Mouse (Mus musculus) lung, postnatal 0 days (tissue): ENCODE measurements around the gene Pcdh15. TPM values are rescaled to one million over a fixed set of nuclear protein-coding genes. Genes with fewer than 3 reads are reported as not detected.

Experiments
- ATAC-seq: fragments of 200-750 bp; cut with Nextera tagmentation; 2 replicates; pipeline ENCODE4 v1.8.0; 2017; ENCODE audit warnings: moderate library complexity
- DNase-seq: peaks from one replicate; pipeline ENCODE4 v3.0.0-alpha.2; 2016; ENCODE audit warnings: low spot score
- H3K27ac ChIP-seq: fragments of 300-500 bp; sonication (generic); 2 replicates; pipeline ENCODE4 v1.5.1; 2014; ENCODE audit warnings: antibody characterized with exemption, mild to moderate bottlenecking, low read length, mixed read lengths
- H3K27me3 ChIP-seq: fragments of 300-500 bp; sonication (generic); replicated peaks from 2 replicates; pipeline ENCODE4 v1.6.1; 2014; ENCODE audit warnings: low read length, mixed read lengths; ENCODE audit not compliant: insufficient read depth
- H3K36me3 ChIP-seq: fragments of 300-500 bp; sonication (generic); 2 replicates; pipeline ENCODE4 v1.6.1; 2014; ENCODE audit warnings: low read length, mixed read lengths; ENCODE audit not compliant: insufficient read depth
- H3K4me1 ChIP-seq: fragments of 300-500 bp; sonication (generic); 2 replicates; pipeline ENCODE4 v1.6.1; 2014; ENCODE audit warnings: antibody characterized with exemption, low read depth, low read length, mixed read lengths; ENCODE audit not compliant: insufficient read depth
- H3K4me2 ChIP-seq: fragments of 300-500 bp; sonication (generic); replicated peaks from 2 replicates; pipeline ENCODE4 v1.6.1; 2014; ENCODE audit warnings: low read depth, mild to moderate bottlenecking, low read length, moderate library complexity, mixed read lengths
- H3K4me3 ChIP-seq: fragments of 300-500 bp; sonication (generic); 2 replicates; pipeline ENCODE4 v1.5.1; 2014; ENCODE audit warnings: low read depth, low read length
- H3K9ac ChIP-seq: fragments of 300-500 bp; sonication (generic); replicated peaks from 2 replicates; pipeline ENCODE4 v1.6.1; 2014; ENCODE audit warnings: low read depth, mild to moderate bottlenecking
- H3K9me3 ChIP-seq: fragments of 300-500 bp; sonication (generic); 2 replicates; pipeline ENCODE4 v1.6.1; 2016; ENCODE audit warnings: low read length, mixed read lengths
- CTCF ChIP-seq: IDR thresholded peaks from 2 replicates; pipeline ENCODE4 v1.5.1; 2016; ENCODE audit warnings: antibody characterized with exemption, mild to moderate bottlenecking
- EP300 ChIP-seq: IDR thresholded peaks from 2 replicates; pipeline ENCODE4 v1.6.1; 2016; ENCODE audit warnings: antibody characterized with exemption, mild to moderate bottlenecking, control low read depth
- WGBS: fragments of 180-500 bp; shearing (Covaris S2); extraction: QIAGEN DNeasy Blood & Tissue Kit; methylation state at CpG from one replicate; pipeline ENCODE4 v1.1.7; 2014; 5-methylcytosine and 5-hydroxymethylcytosine counted together
- polyA plus RNA-seq: library from polyadenylated mRNA; unstranded; fragments of >200 nt; fragmentation: Nextera tagmentation; extraction: Ambion mirVana; gene quantifications from 2 replicates; pipeline ENCODE4 v1.2.1, GENCODE M21; 2015

Gene Pcdh15
- polyA plus RNA-seq, 1 experiment from 2014 or later: 0.06 TPM

DNA sequence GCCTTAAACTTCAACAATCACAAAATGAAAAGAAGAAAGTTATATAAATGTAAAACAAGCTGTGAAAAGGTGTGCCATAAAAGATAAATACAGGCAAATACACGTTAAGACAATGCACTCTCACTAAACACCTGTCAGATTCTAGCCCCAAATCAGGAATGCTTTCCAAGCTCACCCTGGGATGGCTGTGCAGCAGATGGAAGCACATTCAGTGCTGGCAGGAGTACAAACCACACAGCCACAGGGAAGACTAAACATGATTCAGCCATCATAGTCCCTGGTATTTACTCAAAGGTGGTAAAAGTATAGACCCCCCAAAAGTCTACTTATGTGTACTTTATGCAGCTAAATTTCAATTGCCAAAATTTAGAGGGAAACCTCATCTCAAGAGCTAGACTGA is 909.7 kb downstream of the Pcdh15 start:
- DNase-seq: no peak
- 34% methylated on average over 1 of the region's 1 CpGs for WGBS
- TF ChIP-seq EP300 (no peak), CTCF (no peak)

GRCm38 (mm10) chr10:74023091-74023490 is 923.9 kb downstream of the Pcdh15 start:
- H3K27me3 ChIP-seq: no peaks in the 10 kb centered on the region
- H3K9ac ChIP-seq: no peak overlapping the region
- 76% methylated on average over 1 of the region's 1 CpGs for WGBS
- H3K4me2 ChIP-seq: no peak overlapping the region
- no peak for ATAC-seq
- no peak for DNase-seq
- H3K9me3 ChIP-seq: no peaks in the 10 kb centered on the region
- no peak overlapping the region for H3K4me3 ChIP-seq
- H3K4me1 ChIP-seq: no peaks in the 10 kb centered on the region
- TF ChIP-seq CTCF (no peak), EP300 (no peak)
- H3K27ac ChIP-seq: no peak overlapping the region
- no peaks in the 10 kb centered on the region for H3K36me3 ChIP-seq

More for the DNA sequence above, 909.7 kb downstream of the Pcdh15 start:
- Histone ChIP-seq H3K36me3 (no peaks in the 10 kb centered on the region), H3K27me3 (no peaks in the 10 kb centered on the region), H3K27ac (no peak overlapping the region), H3K9me3 (no peaks in the 10 kb centered on the region), H3K4me3 (no peak overlapping the region), H3K4me1 (no peaks in the 10 kb centered on the region), H3K9ac (no peak overlapping the region), H3K4me2 (no peak overlapping the region)
- no peak for ATAC-seq

DNA sequence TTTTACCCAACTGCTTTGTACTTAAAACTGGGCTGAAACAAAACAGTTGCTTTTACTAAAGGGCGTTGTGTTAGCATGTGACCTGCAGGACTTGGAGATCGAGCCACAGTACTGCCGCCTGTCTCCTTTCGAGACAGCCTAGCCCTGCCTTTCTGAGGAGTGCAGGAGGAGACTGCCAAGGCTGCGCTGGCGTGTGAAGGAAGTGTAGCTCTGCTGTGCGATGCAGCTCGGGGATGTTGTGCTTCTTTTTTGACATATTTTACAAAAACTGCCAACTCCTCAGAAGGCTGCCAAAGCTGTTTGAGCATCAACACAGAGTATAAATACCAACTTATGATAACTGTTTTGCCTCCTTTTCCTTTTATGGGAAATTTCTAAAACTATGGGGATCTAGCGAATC is 953.9 kb downstream of the Pcdh15 start:
- 36% methylated on average over 9 of the region's 9 CpGs for WGBS
- H3K36me3 ChIP-seq: no peaks in the 10 kb centered on the region
- no peak overlapping the region for H3K27ac ChIP-seq
- no peak for ATAC-seq
- no peak overlapping the region; the same call in 1 of the 2 replicates for H3K4me2 ChIP-seq
- no peaks in the 10 kb centered on the region for H3K4me1 ChIP-seq
- TF ChIP-seq CTCF (no peak), EP300 (no peak)
- no peaks in the 10 kb centered on the region for H3K9me3 ChIP-seq
- no peak overlapping the region for H3K9ac ChIP-seq
- H3K27me3 ChIP-seq: no peaks in the 10 kb centered on the region
- peak; percentile 7 for DNase-seq
- H3K4me3 ChIP-seq: no peak overlapping the region

DNA sequence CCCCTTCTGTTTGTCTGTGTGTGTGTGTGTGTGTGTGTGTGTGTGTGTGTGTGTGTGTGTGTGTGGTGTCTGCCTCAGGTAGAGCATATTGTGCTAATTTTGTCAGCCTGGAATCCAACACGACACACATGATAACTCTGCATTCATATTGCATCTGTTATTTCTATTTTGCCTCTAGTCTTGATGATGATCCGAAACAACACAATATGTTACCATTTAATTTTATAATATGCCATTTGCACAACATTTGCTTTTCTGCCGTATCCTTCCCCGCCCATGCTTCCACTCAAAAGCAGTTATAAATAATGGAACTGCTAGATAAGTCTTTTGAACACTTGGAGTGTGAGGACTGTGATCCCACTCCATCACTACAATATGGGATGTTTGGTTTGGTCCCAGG is 987.5 kb downstream of the Pcdh15 start:
- H3K9ac ChIP-seq: no peak overlapping the region
- H3K4me1 ChIP-seq: no peaks in the 10 kb centered on the region
- H3K4me2 ChIP-seq: no peak overlapping the region
- ATAC-seq (no peak), DNase-seq (no peak)
- 80% methylated on average over 4 of the region's 4 CpGs for WGBS
- no peak overlapping the region for H3K27ac ChIP-seq
- H3K9me3 ChIP-seq: no peaks in the 10 kb centered on the region
- H3K27me3 ChIP-seq: no peaks in the 10 kb centered on the region
- no peak overlapping the region for H3K4me3 ChIP-seq
- H3K36me3 ChIP-seq: no peaks in the 10 kb centered on the region
- TF ChIP-seq CTCF (no peak), EP300 (no peak)

- 63% methylated on average over 1 of the region's 1 CpGs for WGBS
- no peak for TF ChIP-seq CTCF
- TF ChIP-seq EP300: no peak
- no peak overlapping the region for H3K4me2 ChIP-seq
These were observed 999.2 kb downstream of the Pcdh15 start for GRCm38 (mm10) chr10:74098296-74098695.

DNA sequence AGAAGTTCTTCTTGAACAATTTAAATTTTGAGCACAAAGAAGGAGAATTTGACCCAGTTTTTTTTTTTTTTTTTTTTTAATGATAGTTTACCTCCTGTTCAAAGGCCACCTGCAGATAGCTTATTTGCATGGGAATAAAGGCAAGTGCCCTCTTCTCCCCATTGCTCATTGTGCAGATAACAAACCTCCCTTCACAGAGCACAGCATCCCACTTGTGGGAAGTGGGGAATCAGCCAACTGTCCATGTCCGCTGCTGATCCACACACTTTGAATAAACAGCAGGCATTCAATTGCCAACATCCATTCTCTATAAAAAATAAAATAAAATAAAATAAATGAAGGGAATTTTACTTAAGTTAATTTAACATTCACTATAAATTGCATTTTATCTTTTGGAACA is 1015.0 kb downstream of the Pcdh15 start:
- Histone ChIP-seq H3K4me1 (no peaks in the 10 kb centered on the region), H3K4me2 (no peak overlapping the region), H3K9me3 (no peaks in the 10 kb centered on the region), H3K27me3 (no peaks in the 10 kb centered on the region), H3K4me3 (no peak overlapping the region), H3K9ac (no peak overlapping the region), H3K27ac (no peak overlapping the region), H3K36me3 (no peaks in the 10 kb centered on the region)
- 62% methylated on average over 1 of the region's 1 CpGs for WGBS
- TF ChIP-seq CTCF (no peak), EP300 (no peak)
- DNase-seq (no peak), ATAC-seq (no peak)

More at GRCm38 (mm10) chr10:74098296-74098695, 999.2 kb downstream of the Pcdh15 start:
- no peaks in the 10 kb centered on the region for H3K4me1 ChIP-seq
- H3K9ac ChIP-seq: no peak overlapping the region
- ATAC-seq: no peak
- no peaks in the 10 kb centered on the region for H3K36me3 ChIP-seq
- no peak overlapping the region for H3K4me3 ChIP-seq
- no peak overlapping the region for H3K27ac ChIP-seq
- no peak for DNase-seq
- no peaks in the 10 kb centered on the region for H3K9me3 ChIP-seq
- no peaks in the 10 kb centered on the region for H3K27me3 ChIP-seq

DNA sequence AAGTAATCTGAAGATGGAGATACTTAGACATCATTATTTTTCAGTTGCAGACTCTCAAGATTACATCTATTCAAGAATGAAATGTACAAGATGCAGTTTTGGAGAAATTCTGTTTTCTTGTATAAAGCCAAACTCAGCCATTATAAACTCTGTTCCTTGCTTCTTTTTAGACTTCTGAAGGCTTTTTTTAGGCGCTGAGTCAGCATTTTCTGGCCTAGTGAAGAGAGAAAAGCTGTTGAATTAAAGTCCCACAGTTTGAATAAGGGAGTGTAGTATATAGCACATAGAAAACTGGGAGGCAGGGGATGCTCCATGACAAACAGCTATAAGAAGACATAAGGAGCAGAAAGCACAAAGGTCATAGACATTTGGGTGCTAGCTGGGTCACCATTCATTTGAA is 1017.7 kb downstream of the Pcdh15 start:
- Histone ChIP-seq H3K36me3 (no peaks in the 10 kb centered on the region), H3K4me1 (no peaks in the 10 kb centered on the region), H3K9ac (no peak overlapping the region), H3K4me2 (no peak overlapping the region), H3K27ac (no peak overlapping the region), H3K4me3 (no peak overlapping the region), H3K27me3 (no peaks in the 10 kb centered on the region), H3K9me3 (no peaks in the 10 kb centered on the region)
- TF ChIP-seq CTCF (no peak), EP300 (no peak)
- DNase-seq (no peak), ATAC-seq (no peak)
- 22% methylated on average over 1 of the region's 1 CpGs for WGBS
